Mouse (Mus musculus) megakaryocyte-erythroid progenitor cell, adult 5-6 weeks (primary cell): ENCODE measurements around the gene Gemin5. TPM values are rescaled to one million over a fixed set of nuclear protein-coding genes. Genes with fewer than 3 reads are reported as not detected.

Experiments
- ATAC-seq: replicated peaks from 2 replicates; pipeline ENCODE4 v1.8.0; 2016; ENCODE audit warnings: mild to moderate bottlenecking, inconsistent platforms; ENCODE audit not compliant: severe bottlenecking, poor library complexity, low FRiP score, low TSS enrichment
- total RNA-seq, 2 experiments: library from RNA; stranded (forward) in 1 of 2; stranded (reverse) in 1 of 2; fragments of 200-1000, 215-1000 nt in 1 of 2; fragments of >200 nt in 1 of 2; fragmentation: Nextera tagmentation in 1 of 2; gene quantifications; 2 replicates each; pipeline ENCODE4 v1.2.3; 2014 to 2017

The Gemin5 gene
- total RNA-seq, 2 experiments from 2014 or later, result 43.2 to 57.0 TPM

DNA sequence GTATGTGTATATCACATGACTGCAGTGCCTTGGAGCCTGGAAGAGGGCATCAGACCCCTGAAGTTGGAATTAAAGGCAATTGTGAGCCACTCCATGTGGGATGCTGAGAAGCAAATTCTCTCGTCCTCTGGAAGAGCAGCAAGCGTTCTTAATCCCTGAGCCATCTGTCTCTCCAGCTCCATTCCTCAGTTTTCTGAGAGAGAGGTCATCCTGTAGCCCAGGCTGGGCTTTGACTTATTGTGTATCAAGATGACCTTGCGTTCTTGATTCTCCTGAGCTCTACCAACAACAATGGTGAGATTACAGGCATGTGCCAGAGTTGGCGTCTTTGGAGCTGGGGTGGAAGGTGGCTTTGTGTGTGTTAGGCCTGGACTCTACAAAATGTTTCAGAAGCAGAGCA lies 73.6 kb downstream of the Gemin5 start:
- no peak for ATAC-seq

DNA sequence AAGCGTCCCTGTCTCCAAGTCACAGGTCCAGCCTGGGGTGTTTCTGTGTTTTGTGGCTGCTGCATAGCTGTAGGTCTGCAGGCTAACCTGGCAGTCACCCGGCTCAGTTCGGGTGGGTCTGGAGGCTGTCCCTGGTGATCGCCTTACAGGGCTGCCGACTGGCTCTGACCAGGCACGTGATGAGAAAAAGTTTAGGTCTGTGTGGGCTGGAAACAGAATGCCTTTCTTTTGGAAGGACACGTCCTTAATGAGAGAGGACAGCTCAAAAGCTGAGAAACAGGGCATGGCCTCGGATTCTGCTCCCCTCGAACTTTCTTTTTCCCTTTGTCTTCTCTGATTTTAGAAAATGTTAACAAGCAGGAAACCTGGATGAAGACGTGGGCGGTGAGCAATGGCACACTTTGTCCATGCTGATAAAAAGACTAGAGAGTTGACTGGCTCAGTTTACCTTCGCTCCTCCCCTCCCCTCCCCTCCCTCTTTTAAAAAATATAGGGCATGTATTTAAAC lies 75.3 kb downstream of the Gemin5 start, which contains the start of gene Gm12248:
TSS of gene Gm12248 (minus strand) at position 114 of the 508 bp plus-strand sequence.
- ATAC-seq, result peak; percentile 77

DNA sequence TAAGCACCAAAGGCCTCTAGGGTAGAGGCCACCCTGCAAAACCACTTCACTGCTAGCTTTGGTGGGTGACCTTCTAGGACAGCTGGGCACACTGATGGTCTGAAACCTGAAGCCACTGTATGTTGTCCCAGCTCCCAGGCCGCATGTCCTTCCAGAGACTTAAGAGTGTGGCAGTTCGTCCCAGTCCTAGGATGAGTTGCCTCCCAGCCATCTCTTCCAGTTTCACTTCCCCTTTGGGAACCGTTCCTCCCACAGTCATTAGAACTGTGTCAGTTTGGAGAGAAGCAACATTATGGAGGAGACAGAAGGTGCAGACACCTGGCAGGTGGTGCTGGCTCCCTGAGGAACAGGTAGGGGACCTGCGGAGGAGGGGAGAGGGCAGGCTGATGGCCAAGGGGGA lies 75.8 kb downstream of the Gemin5 start:
- ATAC-seq, result no peak

DNA sequence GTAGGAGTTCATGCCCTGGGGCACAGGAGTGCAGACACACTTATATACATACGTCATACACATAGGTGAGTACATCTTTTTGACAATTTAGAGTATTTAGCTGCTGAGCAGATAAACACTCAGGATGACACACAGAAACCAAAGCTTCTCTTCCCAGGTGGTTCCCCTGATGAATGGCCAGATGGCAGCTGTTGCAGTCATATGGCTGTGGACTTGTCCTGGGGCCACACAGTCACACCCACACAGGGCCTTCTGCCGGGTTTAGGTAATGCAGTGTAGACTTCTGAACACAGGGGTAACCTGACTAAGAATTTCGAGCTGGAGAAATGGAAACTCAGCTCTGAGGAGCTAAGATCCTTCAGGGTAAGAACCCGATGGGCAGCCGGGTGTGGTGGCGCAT lies 86.6 kb downstream of the Gemin5 start:
- ATAC-seq, result no peak

DNA sequence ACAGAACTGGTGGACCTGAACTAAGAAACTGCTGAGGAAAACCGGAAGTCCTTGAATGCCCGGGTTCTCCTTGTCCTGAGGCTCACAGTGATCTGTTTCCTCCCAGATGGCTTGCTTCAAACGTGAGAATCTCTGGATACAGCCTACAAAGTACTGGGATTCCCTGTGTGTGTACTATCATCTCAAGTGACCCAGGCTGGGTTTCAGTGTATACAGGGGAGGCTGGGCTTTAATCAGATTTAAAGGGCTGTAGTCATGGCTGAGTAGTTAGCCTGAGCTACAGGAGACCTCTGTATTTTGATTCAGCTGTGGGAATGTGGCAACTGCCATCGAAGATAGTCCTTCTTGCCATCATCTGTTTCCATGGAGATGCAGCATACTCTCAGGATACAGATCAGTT lies 91.1 kb downstream of the Gemin5 start:
- no peak for ATAC-seq

DNA sequence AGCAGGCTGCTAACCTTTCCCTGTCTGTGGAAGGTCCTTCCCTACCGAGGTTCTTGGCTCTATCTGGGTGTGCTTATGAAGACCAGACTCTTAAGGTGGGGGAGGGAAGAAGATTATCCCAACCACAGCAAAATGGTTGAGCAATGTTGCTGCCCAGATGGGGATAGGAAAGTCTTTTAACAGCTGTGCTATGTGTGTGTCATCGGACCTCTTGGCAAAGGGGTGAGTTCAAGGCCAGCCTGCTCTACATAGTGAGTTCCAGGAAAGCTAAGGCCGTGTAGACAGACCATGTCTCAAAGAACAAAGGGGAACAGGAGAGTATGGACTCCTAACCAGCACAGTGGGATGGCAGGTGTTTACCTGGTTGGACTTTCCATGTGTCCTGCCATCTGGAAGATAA lies 95.4 kb downstream of the Gemin5 start:
- no peak for ATAC-seq

Other genes with a start within 250 kb of the Gemin5 start
- gene Larp1, start 159.5 kb downstream of the Gemin5 start, total RNA-seq (2014; fragmentation: Nextera tagmentation), result 138 and 152 TPM in 2 replicates
- gene Larp1, start 159.5 kb downstream of the Gemin5 start, total RNA-seq (2017), result 50.4 and 67.2 TPM in 2 replicates
- not detected in 2 replicates for gene Gm12248, start 75.4 kb downstream of the Gemin5 start, total RNA-seq (2014; fragmentation: Nextera tagmentation)
- not detected in 2 replicates for gene Gm12248, start 75.4 kb downstream of the Gemin5 start, total RNA-seq (2017)
- gene Cnot8, start 64.4 kb downstream of the Gemin5 start, total RNA-seq (2014; fragmentation: Nextera tagmentation), result 37.4 and 40.1 TPM in 2 replicates
- 65.7 and 85.1 TPM in 2 replicates for gene Cnot8, start 64.4 kb downstream of the Gemin5 start, total RNA-seq (2017)
- gene Mrpl22, start 3.1 kb upstream of the Gemin5 start, total RNA-seq (2014; fragmentation: Nextera tagmentation), result 75.6 and 84.9 TPM in 2 replicates
- 49.6 and 76.6 TPM in 2 replicates for gene Mrpl22, start 3.1 kb upstream of the Gemin5 start, total RNA-seq (2017)
- gene Igtp, start 31.0 kb upstream of the Gemin5 start, total RNA-seq (2014; fragmentation: Nextera tagmentation), result 12.8 and 15.3 TPM in 2 replicates
- 11.5 and 12.3 TPM in 2 replicates for gene Igtp, start 31.0 kb upstream of the Gemin5 start, total RNA-seq (2017)
- gene Irgm2, start 31.1 kb upstream of the Gemin5 start, total RNA-seq (2014; fragmentation: Nextera tagmentation), result 1.2 and 6.1 TPM in 2 replicates
- gene Irgm2, start 31.1 kb upstream of the Gemin5 start, total RNA-seq (2017), result 2.9 and 3.7 TPM in 2 replicates
- 2.3 TPM in 1 of 2 replicates, not detected in the other for gene 4930438A08Rik, start 106.3 kb upstream of the Gemin5 start, total RNA-seq (2014; fragmentation: Nextera tagmentation)
- gene 4930438A08Rik, start 106.3 kb upstream of the Gemin5 start, total RNA-seq (2017), result 0.19 TPM in 1 of 2 replicates, not detected in the other
- gene Zfp692, start 138.5 kb upstream of the Gemin5 start, total RNA-seq (2014; fragmentation: Nextera tagmentation), result 34.0 and 66.1 TPM in 2 replicates
- 25.0 and 26.7 TPM in 2 replicates for gene Zfp692, start 138.5 kb upstream of the Gemin5 start, total RNA-seq (2017)
- gene Zfp672, start 161.8 kb upstream of the Gemin5 start, total RNA-seq (2014; fragmentation: Nextera tagmentation), result 60.9 and 65.9 TPM in 2 replicates
- gene Zfp672, start 161.8 kb upstream of the Gemin5 start, total RNA-seq (2017), result 28.5 and 30.9 TPM in 2 replicates
- 12.8 and 13.8 TPM in 2 replicates for gene Sh3bp5l, start 162.2 kb upstream of the Gemin5 start, total RNA-seq (2014; fragmentation: Nextera tagmentation)
- gene Sh3bp5l, start 162.2 kb upstream of the Gemin5 start, total RNA-seq (2017), result 10.4 and 20.9 TPM in 2 replicates
- gene Lypd8, start 210.5 kb upstream of the Gemin5 start, total RNA-seq (2014; fragmentation: Nextera tagmentation), result not detected in 2 replicates
- gene Lypd8, start 210.5 kb upstream of the Gemin5 start, total RNA-seq (2017), result not detected in 2 replicates